Mouse (Mus musculus): ENCODE results near the gene Tecpr1.

Tecpr1 gene

DNA sequence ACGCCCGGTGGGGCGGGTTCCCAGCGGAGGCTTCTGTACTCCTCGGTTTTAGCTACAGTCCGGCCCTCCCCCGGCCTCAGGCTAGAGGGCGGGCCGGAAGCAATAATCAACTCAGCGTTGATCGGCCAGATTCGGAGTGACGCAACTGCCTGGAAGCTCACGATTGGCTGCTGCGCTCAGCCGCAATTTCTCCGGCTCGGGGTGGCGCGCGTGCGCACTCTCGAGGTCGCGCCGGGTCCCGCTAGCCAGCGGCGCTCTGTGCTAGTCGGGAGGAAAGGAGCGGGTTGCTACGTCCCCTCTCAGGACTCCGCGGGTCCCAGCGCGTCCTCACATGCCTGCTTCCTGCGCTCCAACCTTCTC lies at the start of gene Tecpr1:
Gene Tecpr1, minus strand, starts transcription at position 113 of the 360 bp plus-strand sequence.
- peak; percentile 92 to 95 for DNase-seq (ENCODE audit: low spot score in 2 of 2)

DNA sequence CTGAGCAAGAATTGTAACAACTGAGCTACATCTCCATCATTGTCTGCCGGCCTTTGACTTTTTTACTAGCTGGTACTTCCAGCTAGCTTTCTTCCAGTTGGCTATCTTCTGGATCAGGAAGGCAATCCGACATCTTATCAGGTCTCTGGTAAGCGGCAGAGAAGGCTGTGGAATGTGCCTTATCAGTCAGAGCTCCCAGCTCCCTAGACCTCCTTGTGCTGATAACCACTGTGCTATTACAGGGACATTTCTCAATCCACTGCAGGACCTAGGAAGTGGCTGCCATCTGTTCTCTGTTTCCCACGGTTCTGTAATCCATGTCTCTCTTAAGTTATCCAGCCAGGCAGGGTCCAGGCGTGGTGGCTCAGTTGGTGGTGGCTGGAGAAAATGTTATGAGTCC lies 48.4 kb upstream of the Tecpr1 start:
- DNase-seq (ENCODE audit: low spot score in 2 of 2) = no peak

DNA sequence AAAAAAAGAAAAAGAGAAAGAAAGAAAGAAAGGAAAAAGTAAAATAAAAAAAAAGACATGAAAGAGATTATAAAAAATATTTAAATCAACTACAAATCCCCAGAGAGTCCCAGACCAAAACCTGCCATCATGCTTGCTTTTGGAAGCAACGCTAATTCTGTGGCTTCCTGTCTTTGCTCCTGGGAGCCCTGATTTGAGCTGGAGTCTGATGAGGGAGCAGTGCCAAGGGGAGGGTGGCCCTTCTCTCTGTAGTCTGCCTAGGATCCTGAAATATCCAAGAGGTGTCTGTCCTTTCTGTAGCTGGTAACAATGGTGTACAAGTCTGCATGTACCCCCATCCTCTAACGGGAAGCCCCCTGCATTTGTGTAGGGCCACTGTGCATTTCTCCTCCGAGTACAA lies 47.7 kb upstream of the Tecpr1 start:
- no peak for DNase-seq (ENCODE audit: low spot score in 2 of 2)

DNA sequence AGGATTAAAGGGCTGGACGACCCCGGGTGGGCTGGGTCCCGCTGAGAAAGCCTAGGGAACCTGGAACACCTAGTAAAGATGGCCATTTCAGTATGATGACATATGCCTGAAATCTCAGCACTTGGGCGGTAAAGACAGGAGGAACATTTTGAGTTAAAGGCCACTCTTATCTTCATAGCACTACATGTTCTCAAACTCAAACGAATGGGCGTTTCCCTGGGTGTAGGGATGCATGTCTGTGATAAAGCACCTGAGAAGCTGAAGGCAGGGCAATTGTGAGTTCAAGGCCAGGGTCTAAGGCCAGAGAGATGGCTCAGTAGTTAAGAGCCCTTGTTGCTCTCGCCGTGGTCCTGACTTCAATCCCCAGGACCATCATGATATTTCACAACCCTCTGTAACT lies 47.0 kb upstream of the Tecpr1 start:
- DNase-seq (ENCODE audit: low spot score in 2 of 2) = no peak

DNA sequence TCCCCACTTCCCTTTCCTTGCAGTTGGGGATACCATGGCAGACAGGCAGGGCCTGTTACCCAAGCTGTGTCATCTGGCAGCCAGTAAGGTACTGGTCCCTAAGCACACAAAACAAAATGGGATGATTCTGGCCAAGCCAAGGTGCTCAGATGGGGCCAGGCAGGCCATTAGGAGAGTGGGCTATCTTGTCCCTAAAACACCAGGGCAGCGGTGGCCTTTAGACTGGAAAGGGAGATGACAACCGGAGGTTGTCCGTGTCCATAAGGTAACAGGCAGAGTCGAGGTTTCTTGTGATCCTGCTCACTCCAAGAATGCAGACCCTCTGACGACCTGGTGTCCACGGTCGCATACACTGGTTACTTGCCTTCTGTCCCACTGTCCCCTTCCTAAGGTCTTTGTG lies 46.5 kb upstream of the Tecpr1 start:
- DNase-seq (ENCODE audit: low spot score in 2 of 2) = no peak

DNA sequence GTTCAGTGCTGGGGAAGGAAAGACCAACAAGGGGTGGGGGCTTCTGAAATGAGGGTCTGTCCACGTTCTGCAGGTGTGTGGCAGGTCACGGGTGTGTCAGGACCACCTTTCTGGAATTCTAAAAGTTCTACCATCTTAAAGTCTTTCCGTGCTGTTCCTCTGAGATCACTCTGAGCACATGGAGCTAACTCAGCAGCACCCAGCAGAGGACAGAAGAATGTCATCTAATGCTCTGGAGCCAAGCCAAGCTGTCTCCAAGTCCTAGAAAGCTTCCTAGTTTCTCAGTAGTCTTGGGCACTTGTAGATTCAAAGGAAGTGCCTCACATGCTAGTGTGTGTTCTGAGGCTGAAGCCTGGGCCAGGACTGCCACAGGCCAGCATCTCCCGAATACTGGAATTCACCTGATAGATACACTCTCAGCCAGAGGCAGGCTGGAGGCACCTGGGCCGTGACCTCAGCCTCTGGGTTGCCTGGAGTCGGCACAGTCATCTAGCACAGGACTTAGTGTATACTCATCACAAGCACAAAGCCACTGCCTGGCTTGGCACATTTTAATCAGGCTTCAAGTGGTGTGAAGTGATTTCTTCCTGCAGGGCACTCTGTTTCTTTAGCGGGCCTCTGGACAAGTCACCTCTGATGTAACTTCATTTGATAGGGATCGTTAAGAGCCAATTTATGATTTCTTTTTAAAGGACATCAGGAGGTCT lies 44.3 kb upstream of the Tecpr1 start:
- DNase-seq (ENCODE audit: low spot score in 2 of 2) = peak in 1 of 2 experiments; percentile 55

DNA sequence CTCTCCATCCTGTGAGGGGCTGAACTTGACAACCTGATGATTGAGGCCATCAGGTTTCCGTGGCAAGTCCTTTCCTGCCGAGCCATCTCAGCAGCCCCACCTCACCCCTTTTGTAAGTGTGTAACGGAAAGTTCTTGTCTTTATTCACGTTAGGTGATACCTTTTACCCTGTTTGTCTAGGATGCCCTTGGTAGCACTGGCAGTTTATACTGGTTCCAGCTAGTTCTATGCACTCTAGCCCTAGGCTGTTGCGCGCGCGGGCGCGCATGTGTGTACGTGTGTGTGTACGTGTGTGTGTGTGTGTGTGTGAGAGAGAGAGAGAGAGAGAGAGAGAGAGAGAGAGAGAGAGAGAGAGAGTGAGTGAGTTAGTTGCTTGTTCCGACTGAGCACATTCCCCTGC lies 40.1 kb upstream of the Tecpr1 start:
- DNase-seq (ENCODE audit: low spot score in 2 of 2) = no peak

DNA sequence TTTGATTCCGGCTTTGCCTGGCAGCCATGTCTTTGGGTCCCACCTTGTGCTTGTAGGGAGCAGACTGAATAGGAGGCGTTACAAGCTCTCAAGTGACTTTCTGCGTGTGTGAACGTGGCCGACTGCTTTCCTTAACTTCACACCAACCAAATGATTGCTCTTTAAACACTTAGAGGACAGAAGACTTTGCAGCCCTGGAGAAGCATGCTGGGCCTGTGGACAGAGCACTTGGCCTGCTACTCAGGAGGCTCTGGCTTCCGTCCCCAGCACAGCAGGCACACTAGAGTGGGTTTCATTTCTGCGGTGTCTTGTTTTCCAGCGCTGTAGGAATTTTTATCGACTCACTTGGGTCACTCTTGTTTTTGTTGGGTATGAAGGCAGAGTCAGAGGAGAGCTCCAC lies 39.7 kb upstream of the Tecpr1 start:
- no peak for DNase-seq (ENCODE audit: low spot score in 2 of 2)

DNA sequence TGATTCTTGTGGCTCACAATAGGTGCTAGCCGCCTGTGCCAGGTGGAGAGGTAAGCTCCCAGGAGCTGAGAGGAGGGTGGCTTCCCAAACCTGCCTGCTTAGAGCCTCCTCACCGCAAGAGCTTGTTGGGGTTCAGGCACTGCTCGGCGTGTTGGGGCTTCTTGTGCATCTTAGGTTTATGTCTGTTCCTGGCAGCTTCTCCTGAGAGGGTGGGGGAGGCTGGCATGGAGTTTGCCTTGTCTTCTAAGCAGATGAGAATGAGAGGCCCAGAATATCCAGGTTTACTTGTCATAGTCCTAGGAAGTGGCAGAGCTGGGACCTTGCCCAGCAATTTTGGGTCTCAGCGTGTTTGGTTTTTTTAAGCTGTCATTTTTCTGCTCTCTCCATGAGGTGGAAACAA lies 38.4 kb upstream of the Tecpr1 start:
- peak in 1 of 2 experiments; percentile 58 for DNase-seq (ENCODE audit: low spot score in 2 of 2)

DNA sequence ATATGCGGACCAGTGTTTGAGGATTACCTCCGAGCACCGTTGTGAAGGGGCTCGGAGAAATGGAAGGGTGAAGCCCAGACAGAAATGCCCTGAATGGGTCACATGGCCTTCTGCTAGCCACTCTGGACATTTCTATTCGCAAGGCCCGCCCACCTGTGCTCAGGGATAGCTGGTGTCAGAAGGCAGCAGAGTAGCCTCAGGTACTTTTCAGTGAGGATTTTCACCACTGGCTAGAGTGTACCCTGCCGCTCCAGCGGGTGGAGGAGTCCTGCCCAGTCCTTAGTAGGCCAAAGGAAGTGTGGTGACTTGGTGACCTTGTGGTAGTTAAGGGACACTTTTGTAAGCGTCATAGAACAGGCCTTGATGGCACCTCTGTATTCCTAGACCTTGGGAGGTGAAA lies 37.9 kb upstream of the Tecpr1 start:
- no peak for DNase-seq (ENCODE audit: low spot score in 2 of 2)

DNA sequence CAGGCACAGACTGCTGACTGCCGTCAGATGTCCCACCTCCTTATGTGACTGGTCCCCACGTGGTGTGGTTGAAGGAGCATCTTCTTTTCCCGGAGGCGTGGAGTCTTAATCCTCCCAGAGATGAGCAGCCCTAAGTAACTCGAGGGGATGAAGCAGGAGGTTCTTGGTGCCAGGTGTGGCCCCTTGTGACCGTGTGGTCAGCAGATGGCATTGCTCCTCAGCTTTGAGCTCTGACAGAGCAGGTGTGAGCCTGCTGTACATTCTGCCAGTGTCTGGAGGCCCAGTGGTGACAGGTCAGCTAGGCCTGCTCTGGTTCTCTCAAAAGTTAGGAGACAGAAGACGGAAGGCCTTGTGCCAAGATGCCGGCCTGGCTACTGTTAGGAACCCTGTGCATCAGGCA lies 37.0 kb upstream of the Tecpr1 start:
- DNase-seq (ENCODE audit: low spot score in 2 of 2) = no peak

DNA sequence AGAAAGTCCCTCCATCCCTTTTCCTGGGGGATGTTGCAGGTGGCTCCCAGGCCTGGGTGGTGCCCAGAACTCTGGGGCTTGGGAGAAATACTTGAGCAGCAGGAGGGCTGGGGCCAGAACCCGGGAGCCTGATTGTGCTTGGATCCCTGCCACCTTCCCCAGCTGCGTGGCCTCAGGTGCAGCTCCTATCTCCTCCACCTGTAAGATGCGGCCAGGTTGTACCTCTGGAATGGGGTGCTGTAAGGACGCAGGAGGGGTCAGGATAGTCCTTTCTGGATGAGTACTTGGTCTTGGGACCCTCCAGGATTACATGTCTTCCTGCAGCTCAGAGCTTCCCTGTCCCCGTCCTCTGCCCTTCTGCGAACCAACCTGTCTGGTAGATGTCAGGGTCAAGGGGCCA lies 35.8 kb upstream of the Tecpr1 start:
- DNase-seq (ENCODE audit: low spot score in 2 of 2) = no peak

DNA sequence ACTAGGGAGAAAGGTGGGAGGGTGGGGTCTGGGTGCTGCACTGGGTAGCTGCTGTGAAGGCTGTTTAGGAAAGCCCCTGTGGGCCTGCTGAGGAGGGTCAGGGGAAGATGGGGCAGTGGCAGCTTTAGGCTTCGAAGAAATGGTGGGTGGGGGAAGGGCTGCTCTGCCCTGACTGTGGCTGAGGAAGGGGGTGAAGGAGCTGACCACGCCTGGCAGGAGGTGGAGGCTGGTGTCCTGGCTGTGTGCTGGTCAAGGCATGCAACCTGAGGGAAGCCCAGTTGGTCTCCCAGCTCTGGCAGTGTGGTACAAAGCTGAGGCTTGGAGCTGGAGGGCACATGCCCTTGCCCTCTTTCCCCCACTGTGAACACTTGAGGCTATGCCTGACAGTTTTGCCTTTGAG lies 35.3 kb upstream of the Tecpr1 start:
- no peak for DNase-seq (ENCODE audit: low spot score in 2 of 2)

DNA sequence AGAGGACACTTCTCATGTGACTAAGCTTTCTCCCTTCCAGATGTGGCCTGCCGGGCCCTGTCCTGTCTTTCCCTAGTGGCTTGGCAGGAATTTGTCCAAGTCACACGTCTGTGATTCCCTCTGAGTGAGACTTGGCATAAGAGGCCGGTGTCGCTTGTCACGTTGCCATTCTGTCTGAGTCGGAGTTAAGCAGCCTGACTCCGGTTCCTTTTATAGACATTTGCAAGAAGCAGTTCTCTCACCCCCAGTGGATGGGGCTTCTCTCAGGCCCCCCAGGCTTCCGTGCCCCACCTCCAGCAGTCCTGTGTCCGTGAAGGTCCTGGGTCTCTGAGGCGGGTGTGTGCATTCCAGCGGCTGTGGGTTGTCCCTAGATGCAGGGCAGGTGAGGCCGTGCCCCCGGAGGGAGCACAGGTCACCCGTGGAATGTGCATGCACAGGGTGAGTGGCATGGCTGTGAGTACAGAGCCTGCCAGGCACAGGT lies 34.8 kb upstream of the Tecpr1 start:
- DNase-seq (ENCODE audit: low spot score in 2 of 2) = peak in 1 of 2 experiments; percentile 39

DNA sequence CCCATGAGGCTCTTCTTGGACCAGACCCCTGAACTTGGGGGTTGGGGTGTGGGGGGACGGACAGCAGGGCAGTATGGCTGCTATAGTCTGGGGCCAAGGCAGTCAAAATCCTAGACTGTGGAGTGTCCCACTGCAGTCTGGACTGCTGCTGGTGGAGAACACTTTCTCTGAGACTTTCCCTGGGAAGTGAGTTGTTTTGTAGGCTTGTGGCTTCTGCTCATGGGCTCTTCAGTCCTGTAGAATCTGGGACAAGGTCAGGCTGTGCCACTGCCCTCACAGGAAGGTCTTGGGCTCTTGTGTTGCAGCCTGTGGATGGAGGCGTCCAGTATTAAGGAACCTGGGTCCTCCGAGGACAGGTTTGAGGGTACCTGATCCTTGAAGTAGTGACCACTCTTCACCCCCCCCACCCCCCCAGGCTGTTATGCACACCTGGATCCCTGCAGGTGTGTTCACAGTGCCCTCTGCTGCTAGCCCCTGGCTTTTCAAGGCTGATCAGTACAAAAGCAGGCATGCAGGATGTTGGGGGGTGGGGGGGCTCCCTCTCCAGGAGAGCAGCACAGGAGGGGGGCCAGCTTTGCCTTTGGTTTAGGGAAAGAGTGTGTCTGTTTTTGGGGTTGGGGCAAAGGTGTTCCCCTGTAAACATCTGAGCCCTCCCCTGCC lies 34.2 kb upstream of the Tecpr1 start:
- DNase-seq (ENCODE audit: low spot score in 2 of 2) = no peak

DNA sequence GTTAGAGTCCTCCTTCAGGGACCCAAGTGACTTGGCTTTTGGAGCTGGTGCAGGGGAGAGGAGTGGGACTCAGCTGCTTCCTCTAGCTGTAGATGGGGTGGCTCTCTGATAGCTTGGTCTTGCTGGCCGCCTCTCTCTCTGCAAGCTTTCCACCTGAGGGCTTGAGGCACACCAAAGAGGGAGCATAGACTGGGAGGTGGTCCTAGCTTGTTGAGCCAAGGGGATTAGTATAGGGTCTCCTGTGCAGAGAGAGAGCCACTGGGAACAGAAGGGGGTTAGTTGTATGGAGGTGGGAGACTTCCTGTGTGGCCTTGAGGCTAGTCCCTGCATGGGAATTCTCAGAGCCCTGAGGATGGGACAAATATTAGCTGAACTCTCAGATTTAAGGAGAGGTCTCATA lies 33.5 kb upstream of the Tecpr1 start:
- no peak for DNase-seq (ENCODE audit: low spot score in 2 of 2)

DNA sequence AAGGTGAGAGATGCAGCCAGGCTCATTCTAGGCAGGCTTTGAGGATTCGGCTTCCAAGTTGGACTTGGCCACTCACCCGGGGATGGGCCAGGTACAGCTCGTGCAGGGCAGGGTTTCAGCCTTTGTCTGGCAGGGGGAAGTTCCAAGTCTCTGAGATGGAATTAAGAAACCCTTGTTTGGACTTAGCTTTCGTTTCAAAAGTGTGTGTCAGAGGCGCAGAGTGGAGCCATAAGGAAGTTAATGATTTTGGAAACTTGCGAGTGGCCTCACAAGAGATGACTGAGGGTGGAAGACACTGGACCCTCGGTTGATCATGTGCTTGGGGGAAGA lies 33.1 kb upstream of the Tecpr1 start:
- DNase-seq (ENCODE audit: low spot score in 2 of 2) = no peak

DNA sequence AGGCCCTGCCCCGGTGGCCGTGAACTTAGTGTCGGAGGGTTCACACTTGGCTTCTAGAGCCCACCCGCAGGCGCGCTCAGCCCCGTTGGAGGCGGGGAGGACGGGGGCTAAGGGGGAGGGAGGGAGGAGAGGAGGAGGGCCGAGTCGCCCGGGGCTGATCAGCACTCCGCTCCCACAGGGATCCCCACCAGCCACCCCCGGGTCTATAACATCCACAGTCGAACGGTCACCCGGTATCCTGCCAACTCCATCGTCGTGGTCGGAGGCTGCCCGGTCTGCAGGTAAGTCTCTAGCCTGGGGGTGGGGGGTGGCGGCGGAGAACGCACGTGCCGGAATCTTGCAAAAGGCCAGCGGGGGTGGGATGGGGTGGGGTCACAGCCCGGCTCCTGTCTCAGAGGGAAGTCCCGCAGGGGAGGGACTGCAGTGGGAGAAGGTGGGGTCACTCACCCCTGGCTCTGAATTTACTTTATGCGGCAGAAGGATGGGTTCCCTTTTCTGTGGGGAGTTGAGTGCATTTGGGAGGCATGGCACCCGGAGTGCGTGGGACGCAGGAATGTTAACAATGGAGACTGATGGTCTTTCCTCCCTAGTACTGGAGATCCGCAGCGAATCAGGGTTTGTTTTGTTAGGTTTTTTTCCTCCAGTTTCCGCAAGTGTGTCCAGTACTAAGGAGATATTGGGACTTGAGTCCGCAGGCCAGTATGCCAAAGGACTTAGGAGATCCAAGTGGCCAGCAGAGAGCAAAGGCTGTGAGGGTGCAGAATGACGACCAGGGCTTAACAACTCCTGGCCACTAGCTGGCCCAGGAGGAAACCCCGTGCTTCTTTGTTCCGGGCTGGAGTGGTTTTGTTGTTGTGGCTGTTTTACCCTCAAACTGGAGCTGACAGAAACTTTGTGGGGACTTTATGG lies 32.5 kb upstream of the Tecpr1 start:
- peak in 1 of 2 experiments; percentile 36 for DNase-seq (ENCODE audit: low spot score in 2 of 2)

DNA sequence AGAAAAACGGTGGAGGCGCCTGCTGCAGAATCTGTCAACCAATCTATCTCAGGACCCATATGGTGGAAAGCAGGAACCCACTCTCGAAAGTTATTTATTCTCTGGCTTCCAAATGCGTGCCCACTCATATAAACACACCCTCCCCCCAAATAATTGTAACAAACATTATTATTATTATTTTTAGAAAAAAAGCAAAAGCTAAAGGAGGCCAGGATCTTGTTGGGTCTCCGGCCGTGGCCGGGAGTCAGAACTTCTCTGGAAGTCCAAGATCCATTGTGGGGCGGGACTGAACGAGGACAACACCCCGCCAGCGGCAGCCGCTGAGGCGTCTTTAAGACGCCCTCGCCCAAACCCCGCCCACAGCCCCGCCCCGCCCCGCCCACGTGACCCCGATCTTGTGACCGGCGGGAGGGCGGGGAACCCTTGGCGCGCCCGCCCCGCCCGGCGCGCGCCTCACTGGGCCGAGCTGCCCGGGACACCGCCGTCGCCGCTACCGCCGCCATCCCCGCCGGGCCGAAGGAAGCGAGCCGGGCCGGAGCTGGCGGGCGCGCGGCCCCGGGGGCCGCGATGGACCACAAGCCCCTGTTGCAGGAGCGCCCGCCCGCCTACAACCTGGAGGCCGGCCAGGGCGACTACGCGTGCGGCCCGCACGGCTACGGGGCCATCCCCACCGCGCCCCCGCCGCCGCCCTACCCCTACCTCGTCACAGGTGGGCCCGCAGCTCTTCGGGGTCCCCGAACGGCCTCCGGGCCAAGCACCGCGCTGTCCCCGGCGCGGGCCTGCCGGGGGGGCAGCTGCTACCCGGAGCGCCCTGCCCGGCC lies 31.6 kb upstream of the Tecpr1 start:
- peak; percentile 76 to 80 for DNase-seq (ENCODE audit: low spot score in 2 of 2)

DNA sequence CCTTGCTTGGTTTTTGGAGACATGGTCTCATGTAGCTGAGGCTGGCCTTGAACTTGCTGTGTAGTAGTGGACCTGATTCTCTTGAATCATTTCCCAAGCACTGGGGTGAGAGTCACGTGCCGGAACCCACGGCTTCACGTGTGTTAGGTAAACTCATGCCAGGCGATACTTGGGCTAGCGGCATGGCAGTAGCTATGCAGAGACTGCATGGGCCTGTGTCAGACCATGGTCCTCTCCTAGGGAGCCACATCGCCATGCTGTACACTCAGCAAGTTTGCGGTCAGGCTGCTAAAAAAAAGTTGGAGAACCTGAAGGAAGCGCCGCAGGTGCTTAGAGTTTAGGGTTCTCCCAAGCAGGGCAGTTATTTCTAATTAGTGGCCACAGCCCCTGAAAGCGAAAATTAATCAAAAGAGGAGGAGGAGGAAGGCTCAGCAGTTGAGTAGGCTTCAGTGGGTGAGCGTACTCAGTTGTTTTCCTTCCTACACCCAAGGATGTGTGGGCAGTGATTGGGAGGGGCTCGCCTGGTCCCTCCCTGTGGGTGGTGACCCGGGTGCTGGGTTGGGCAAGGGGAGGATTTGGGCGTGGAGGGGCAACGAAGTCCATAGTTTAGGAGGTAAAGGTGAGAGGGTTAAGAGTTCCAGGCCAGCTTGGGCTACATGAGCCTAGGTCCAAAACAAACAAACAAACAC lies 30.9 kb upstream of the Tecpr1 start:
- DNase-seq (ENCODE audit: low spot score in 2 of 2) = no peak

DNA sequence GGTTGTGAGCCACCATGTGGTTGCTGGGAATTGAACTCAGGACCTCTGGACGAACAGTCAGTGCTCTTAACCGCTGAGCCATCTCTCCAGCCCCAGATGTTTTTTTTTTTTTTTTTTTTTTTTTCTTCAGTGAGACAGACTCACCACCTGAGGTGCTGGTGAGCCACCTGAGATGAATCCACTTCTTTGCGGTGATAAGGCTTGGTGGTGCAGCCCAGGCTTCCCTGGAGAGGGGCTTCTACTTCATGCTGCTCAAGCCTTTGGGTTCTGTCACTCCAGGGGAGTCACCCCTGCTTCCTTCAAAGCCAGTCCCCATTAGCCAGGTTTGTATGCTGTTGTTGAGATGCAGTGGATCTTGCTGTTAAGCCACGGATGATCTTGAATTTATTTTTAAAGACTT lies 29.8 kb upstream of the Tecpr1 start:
- no peak for DNase-seq (ENCODE audit: low spot score in 2 of 2)

All from right cerebral cortex, postnatal 36 days (tissue).